Mouse (Mus musculus): ENCODE measurements at regions not wholly inside any gene's neighbourhood (a gene's known extent, or its start where the extent isn't known, plus 50 kb on each side); places are given as distances from the start of the nearest gene placed in this dataset.

GRCm38 (mm10) chr1:33031991-33032390 is 484.9 kb upstream of the Gm5415 start:
- Histone ChIP-seq H3K4me3 (ENCODE audit: insufficient read depth in 1 of 2, low read depth in 2 of 2, low read length in 2 of 2) (no peak overlapping the region), H3K27ac (no peak overlapping the region), H3K36me3 (replicated peaks; ENCODE audit: control insufficient read depth, insufficient read depth, low read depth) (no peaks in the 10 kb centered on the region), H3K4me2 (ENCODE audit: low read depth) (no peak overlapping the region), H3K9ac (replicated peaks) (no peak overlapping the region), H3K9me3 (ENCODE audit: control insufficient read depth, low read length) (no peaks in the 10 kb centered on the region), H3K27me3 (ENCODE audit: control insufficient read depth, insufficient read depth, low read length) (no peaks in the 10 kb centered on the region), H3K4me1 (replicated peaks; ENCODE audit: control insufficient read depth in 2 of 2, insufficient read depth in 2 of 2, low read length in 1 of 2) (no peaks in the 10 kb centered on the region)
- TF ChIP-seq CTCF (IDR thresholded peaks at IDR 0.05; ENCODE audit: low read depth) (no peak), EP300 (IDR thresholded peaks at IDR 0.05; ENCODE audit: low read depth) (no peak)
- 45% methylated on average over 3 of the region's 3 CpGs for WGBS (ENCODE audit: insufficient replicate concordance)
- ATAC-seq (ENCODE audit: insufficient read depth): no peak
- no peak for DNase-seq (ENCODE audit: low read depth in 3 of 3, low spot score in 3 of 3)

GRCm38 (mm10) chr1:33026683-33027415 is 479.8 kb upstream of the Gm5415 start:
- 50% methylated on average over 8 of the region's 8 CpGs for WGBS (ENCODE audit: insufficient replicate concordance)
- no peak for TF ChIP-seq CTCF (IDR thresholded peaks at IDR 0.05; ENCODE audit: low read depth)
- TF ChIP-seq EP300 (IDR thresholded peaks at IDR 0.05; ENCODE audit: low read depth): no peak
- H3K36me3 ChIP-seq (replicated peaks; ENCODE audit: control insufficient read depth, insufficient read depth, low read depth): no peaks in the 10 kb centered on the region

GRCm38 (mm10) chr1:33025379-33025778 is 478.3 kb upstream of the Gm5415 start:
- TF ChIP-seq CTCF (IDR thresholded peaks at IDR 0.05; ENCODE audit: low read depth) (no peak), EP300 (IDR thresholded peaks at IDR 0.05; ENCODE audit: low read depth) (no peak)
- Histone ChIP-seq H3K9ac (replicated peaks) (no peak overlapping the region), H3K36me3 (replicated peaks; ENCODE audit: control insufficient read depth, insufficient read depth, low read depth) (no peaks in the 10 kb centered on the region), H3K4me1 (replicated peaks; ENCODE audit: control insufficient read depth in 2 of 2, insufficient read depth in 2 of 2, low read length in 1 of 2) (no peaks in the 10 kb centered on the region), H3K9me3 (ENCODE audit: control insufficient read depth, low read length) (no peaks in the 10 kb centered on the region), H3K27ac (no peak overlapping the region), H3K4me2 (ENCODE audit: low read depth) (no peak overlapping the region), H3K4me3 (ENCODE audit: insufficient read depth in 1 of 2, low read depth in 2 of 2, low read length in 2 of 2) (no peak overlapping the region), H3K27me3 (ENCODE audit: control insufficient read depth, insufficient read depth, low read length) (no peaks in the 10 kb centered on the region)
- 69% methylated on average over 7 of the region's 7 CpGs for WGBS (ENCODE audit: insufficient replicate concordance)
- DNase-seq (ENCODE audit: low read depth in 3 of 3, low spot score in 3 of 3) (no peak), ATAC-seq (ENCODE audit: insufficient read depth) (no peak)

More at GRCm38 (mm10) chr1:33026683-33027415, 479.8 kb upstream of the Gm5415 start:
- H3K27ac ChIP-seq: no peak overlapping the region
- no peak overlapping the region for H3K9ac ChIP-seq (replicated peaks)
- DNase-seq (ENCODE audit: low read depth in 3 of 3, low spot score in 3 of 3) (no peak), ATAC-seq (ENCODE audit: insufficient read depth) (no peak)
- H3K4me3 ChIP-seq (ENCODE audit: insufficient read depth in 1 of 2, low read depth in 2 of 2, low read length in 2 of 2): no peak overlapping the region
- H3K9me3 ChIP-seq (ENCODE audit: control insufficient read depth, low read length): no peaks in the 10 kb centered on the region
- H3K4me1 ChIP-seq (replicated peaks; ENCODE audit: control insufficient read depth in 2 of 2, insufficient read depth in 2 of 2, low read length in 1 of 2): no peaks in the 10 kb centered on the region
- H3K4me2 ChIP-seq (ENCODE audit: low read depth): no peak overlapping the region
- no peaks in the 10 kb centered on the region for H3K27me3 ChIP-seq (ENCODE audit: control insufficient read depth, insufficient read depth, low read length)

GRCm38 (mm10) chr1:33022852-33023251 is 475.8 kb upstream of the Gm5415 start:
- 60% methylated on average over 4 of the region's 4 CpGs for WGBS (ENCODE audit: insufficient replicate concordance)
- ATAC-seq (ENCODE audit: insufficient read depth): no peak
- Histone ChIP-seq H3K27ac (no peak overlapping the region), H3K27me3 (ENCODE audit: control insufficient read depth, insufficient read depth, low read length) (no peaks in the 10 kb centered on the region), H3K4me1 (replicated peaks; ENCODE audit: control insufficient read depth in 2 of 2, insufficient read depth in 2 of 2, low read length in 1 of 2) (no peaks in the 10 kb centered on the region), H3K36me3 (replicated peaks; ENCODE audit: control insufficient read depth, insufficient read depth, low read depth) (no peaks in the 10 kb centered on the region), H3K9me3 (ENCODE audit: control insufficient read depth, low read length) (no peaks in the 10 kb centered on the region), H3K4me3 (ENCODE audit: insufficient read depth in 1 of 2, low read depth in 2 of 2, low read length in 2 of 2) (no peak overlapping the region), H3K4me2 (ENCODE audit: low read depth) (no peak overlapping the region), H3K9ac (replicated peaks) (no peak overlapping the region)
- no peak for DNase-seq (ENCODE audit: low read depth in 3 of 3, low spot score in 3 of 3)
- TF ChIP-seq EP300 (IDR thresholded peaks at IDR 0.05; ENCODE audit: low read depth): no peak
- no peak; the same call in 1 of the 2 replicates for TF ChIP-seq CTCF (IDR thresholded peaks at IDR 0.05; ENCODE audit: low read depth)

- H3K4me1 ChIP-seq (replicated peaks; ENCODE audit: control insufficient read depth in 2 of 2, insufficient read depth in 2 of 2, low read length in 1 of 2): no peaks in the 10 kb centered on the region
- 65% methylated on average over 3 of the region's 3 CpGs for WGBS (ENCODE audit: insufficient replicate concordance)
- ATAC-seq (ENCODE audit: insufficient read depth) (no peak), DNase-seq (ENCODE audit: low read depth in 3 of 3, low spot score in 3 of 3) (no peak)
- no peak overlapping the region for H3K4me3 ChIP-seq (ENCODE audit: insufficient read depth in 1 of 2, low read depth in 2 of 2, low read length in 2 of 2)
- no peaks in the 10 kb centered on the region for H3K27me3 ChIP-seq (ENCODE audit: control insufficient read depth, insufficient read depth, low read length)
- H3K36me3 ChIP-seq (replicated peaks; ENCODE audit: control insufficient read depth, insufficient read depth, low read depth): no peaks in the 10 kb centered on the region
- H3K4me2 ChIP-seq (ENCODE audit: low read depth): no peak overlapping the region
- no peak overlapping the region for H3K9ac ChIP-seq (replicated peaks)
- H3K27ac ChIP-seq: no peak overlapping the region
- no peak for TF ChIP-seq CTCF (IDR thresholded peaks at IDR 0.05; ENCODE audit: low read depth)
- TF ChIP-seq EP300 (IDR thresholded peaks at IDR 0.05; ENCODE audit: low read depth): no peak
- no peaks in the 10 kb centered on the region for H3K9me3 ChIP-seq (ENCODE audit: control insufficient read depth, low read length)
Measured at GRCm38 (mm10) chr1:33003992-33004391, 456.9 kb upstream of the Gm5415 start.
